Mouse (Mus musculus) heart, adult 18-20 months (tissue): Measurements from ENCODE around the gene Sf1. TPM values are rescaled to one million over a fixed set of nuclear protein-coding genes. Genes with fewer than 3 reads are reported as not detected.
A peak's percentile ranks its signal among the peaks of the same experiment; 100 is the strongest.

Experiments
- DNase-seq, 2 experiments: peaks; one replicate each; pipeline ENCODE4 v3.0.0; 2021 to 2022; ENCODE audit warnings: mixed read lengths in 1 of 2
- microRNA-seq, 2 experiments: library from miRNA; unstranded; fragments of <30 nt; microRNA quantifications; one replicate each; pipeline ENCODE4 v1.2.0; 2022
- total RNA-seq, 2 experiments: library from RNA; stranded (reverse); gene quantifications; 2 replicates each; pipeline ENCODE4 v1.2.3; 2021

Gene Sf1
- total RNA-seq, 2 experiments from 2014 or later, result 66.5 to 94.7 TPM

GRCm38 (mm10) chr19:6419805-6420310, 56.4 kb downstream of the Sf1 start:
- DNase-seq, result no peak

GRCm38 (mm10) chr19:6420481-6421210, 57.2 kb downstream of the Sf1 start:
- DNase-seq, result no peak

GRCm38 (mm10) chr19:6421211-6421590, 57.7 kb downstream of the Sf1 start:
- DNase-seq, result no peak

DNA sequence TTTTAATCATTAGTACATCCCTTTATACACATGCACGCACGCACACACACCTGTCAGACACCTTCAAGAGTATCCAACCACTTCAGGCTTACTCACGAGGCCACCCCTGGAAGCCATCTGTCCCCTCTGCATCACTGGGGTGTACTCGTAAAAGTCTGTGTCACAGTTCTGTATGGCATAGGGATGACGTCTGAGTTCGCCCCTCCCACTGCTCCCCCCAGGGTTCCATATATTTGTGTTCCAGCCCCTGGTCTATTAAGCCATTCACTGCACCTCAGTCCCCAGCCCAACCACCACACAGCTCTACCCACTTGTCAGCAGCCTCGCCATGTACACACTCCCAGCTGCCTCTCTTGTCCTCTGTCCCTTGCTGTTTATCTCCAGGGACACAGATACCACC, 58.5 kb downstream of the Sf1 start:
- DNase-seq, result no peak

- DNase-seq, result no peak
Observed at GRCm38 (mm10) chr19:6423241-6423640, 59.8 kb downstream of the Sf1 start.

GRCm38 (mm10) chr19:6424137-6424881, 60.8 kb downstream of the Sf1 start:
- no peak for DNase-seq

- no peak for DNase-seq
Observed at GRCm38 (mm10) chr19:6425595-6425994, 62.1 kb downstream of the Sf1 start.

GRCm38 (mm10) chr19:6426703-6427500, 63.4 kb downstream of the Sf1 start:
- peak in 1 of 2 experiments; percentile 52 for DNase-seq

Small RNAs within 50 kb of the gene (microRNA-seq; reads per million reads assigned to microRNA genes)
- gene Mir6989, result 0.76 to 1.1 reads per million in 2 experiments

Other genes with a start within 250 kb of the Sf1 start
- gene Sac3d1, start 245.0 kb upstream of the Sf1 start, total RNA-seq, result 10 to 100 TPM in 1 of 2 experiments, 1 to 10 TPM in 1; 9.2 to 10.0 TPM
- 10 to 100 TPM; 13.9 to 15.2 TPM for gene Snx15, start 235.4 kb upstream of the Sf1 start, total RNA-seq
- 1 to 10 TPM in 1 of 2 experiments, under 1 TPM in 1; 0.54 to 2.7 TPM for gene Batf2, start 222.7 kb upstream of the Sf1 start, total RNA-seq
- 10 to 100 TPM; 66.4 to 72.1 TPM for gene Arl2, start 222.1 kb upstream of the Sf1 start, total RNA-seq
- gene Majin, start 179.3 kb upstream of the Sf1 start, total RNA-seq, result not detected
- gene Gpha2, start 137.3 kb upstream of the Sf1 start, total RNA-seq, result not detected
- gene Ppp2r5b, start 127.8 kb upstream of the Sf1 start, total RNA-seq, result 10 to 100 TPM; 32.2 to 32.5 TPM
- 10 to 100 TPM; 21.5 to 22.1 TPM for gene Atg2a, start 122.0 kb upstream of the Sf1 start, total RNA-seq
- gene Ehd1, start 87.0 kb upstream of the Sf1 start, total RNA-seq, result 100 to 1,000 TPM; 101 to 107 TPM
- 10 to 100 TPM; 13.8 TPM for gene Cdc42bpg, start 57.2 kb upstream of the Sf1 start, total RNA-seq
- gene Men1, start 28.7 kb upstream of the Sf1 start, total RNA-seq, result 10 to 100 TPM; 13.3 to 14.0 TPM
- 10 to 100 TPM; 30.7 to 43.0 TPM for gene Map4k2, start 22.6 kb upstream of the Sf1 start, total RNA-seq
- gene Pygm, start 20.7 kb downstream of the Sf1 start, total RNA-seq, result 1,000 to 10,000 TPM; 1,224 to 1,269 TPM
- 10 to 100 TPM; 37.7 to 53.4 TPM for gene Rasgrp2, start 35.6 kb downstream of the Sf1 start, total RNA-seq
- 1 to 10 TPM; 4.3 to 4.8 TPM for gene Nrxn2, start 55.0 kb downstream of the Sf1 start, total RNA-seq
- gene Slc22a12, start 179.3 kb downstream of the Sf1 start, total RNA-seq, result under 1 TPM in 1 of 2 experiments, not detected in 1; 0.22 TPM